Comparison of ENCODE assay signal across 21 mouse cellular contexts in genomic region chr9:115942486-115942885, GRCm38 (mm10). TPM values are rescaled to one million over a fixed set of nuclear protein-coding genes. Genes with fewer than 3 reads are reported as not detected.
A peak's percentile ranks its signal among the peaks of the same experiment; 100 is the strongest.
DNase-seq lines count a peak whose midpoint lies in the region; ATAC-seq and TF ChIP-seq lines count a peak whose summit lies in the region.
"Had no signal": no experiment of that assay in that cellular context is flagged by ENCODE, and none has a peak within 500 bp of the region (broad histone marks: within the 10 kb centered on the region; RNA-seq: fewer than 3 reads in every experiment).

No protein-coding gene starts in this region.

- H3K27ac ChIP-seq in hindbrain, postnatal 0 days, result no peak overlapping the region
- H3K27ac ChIP-seq in hindbrain, embryonic 14.5 days, result no peak overlapping the region
- 0 out of 2 replicates have a peak overlapping the region, but pooled peaks have one; percentile 25 for H3K27ac ChIP-seq in cortical plate, adult 2 months (ENCODE audit: insufficient read depth, low read length)
- no peak overlapping the region for H3K27ac ChIP-seq in midbrain, embryonic 13.5 days
- H3K27ac ChIP-seq: embryonic facial prominence, embryonic 12.5 days; hindbrain, embryonic 12.5 days; kidney, embryonic 15.5 days had no signal

- H3K27me3 ChIP-seq in hindbrain, postnatal 0 days (ENCODE audit: insufficient read depth, low read length), result no peaks in the 10 kb centered on the region
- no peaks in the 10 kb centered on the region for H3K27me3 ChIP-seq in hindbrain, embryonic 14.5 days (ENCODE audit: control insufficient read depth, insufficient read depth, low read length)
- H3K27me3 ChIP-seq in midbrain, embryonic 13.5 days, result 0 out of 2 replicates have a peak, but pooled peaks cover 9% of the 10 kb centered on the region
- H3K27me3 ChIP-seq: embryonic facial prominence, embryonic 12.5 days; hindbrain, embryonic 12.5 days had no signal

- no peak for TF ChIP-seq CTCF in hindbrain, postnatal 0 days (IDR thresholded peaks at IDR 0.05; ENCODE audit: low read depth)
- no peak for TF ChIP-seq CTCF in cortical plate, adult 2 months (IDR thresholded peaks at IDR 0.05; ENCODE audit: extremely low read depth, insufficient read depth, low read length)
- TF ChIP-seq CTCF in lung, adult 2 months (IDR thresholded peaks at IDR 0.05; ENCODE audit: insufficient read depth, low read length), result no peak

- H3K9me3 ChIP-seq in hindbrain, postnatal 0 days (ENCODE audit: low read length), result no peaks in the 10 kb centered on the region
- H3K9me3 ChIP-seq in hindbrain, embryonic 14.5 days (ENCODE audit: control insufficient read depth, low read length), result no peaks in the 10 kb centered on the region
- H3K9me3 ChIP-seq in midbrain, embryonic 13.5 days, result no peaks in the 10 kb centered on the region
- H3K9me3 ChIP-seq: embryonic facial prominence, embryonic 12.5 days; heart, embryonic 10.5 days; hindbrain, embryonic 12.5 days; kidney, embryonic 15.5 days had no signal

- no peak overlapping the region for H3K9ac ChIP-seq in hindbrain, postnatal 0 days (replicated peaks; ENCODE audit: low read length)
- H3K9ac ChIP-seq in hindbrain, embryonic 14.5 days, result no peak overlapping the region
- no peak overlapping the region for H3K9ac ChIP-seq in midbrain, embryonic 13.5 days (replicated peaks)
- H3K9ac ChIP-seq: embryonic facial prominence, embryonic 12.5 days; hindbrain, embryonic 12.5 days; kidney, embryonic 15.5 days had no signal

- no peak overlapping the region for H3K4me3 ChIP-seq in hindbrain, postnatal 0 days (ENCODE audit: low read length)
- no peak overlapping the region for H3K4me3 ChIP-seq in hindbrain, embryonic 14.5 days (replicated peaks; ENCODE audit: low read length)
- no peak overlapping the region for H3K4me3 ChIP-seq in cortical plate, adult 2 months (ENCODE audit: insufficient read depth, low read length)
- no peak overlapping the region for H3K4me3 ChIP-seq in midbrain, embryonic 13.5 days (replicated peaks)
- H3K4me3 ChIP-seq in lung, adult 2 months (replicated peaks; ENCODE audit: extremely low read depth, low read depth, low read length), result no peak overlapping the region
- H3K4me3 ChIP-seq: embryonic facial prominence, embryonic 12.5 days; erythroblast, embryonic 14.5 days; heart, embryonic 10.5 days; hindbrain, embryonic 12.5 days; kidney, embryonic 15.5 days had no signal

- H3K4me1 ChIP-seq in hindbrain, postnatal 0 days (ENCODE audit: insufficient read depth, low read length), result 0 out of 2 replicates have a peak, but pooled peaks cover 11% of the 10 kb centered on the region
- H3K4me1 ChIP-seq in hindbrain, embryonic 14.5 days (replicated peaks; ENCODE audit: control insufficient read depth, insufficient read depth, low read length), result peaks cover 9% of the 10 kb centered on the region; the same call in 1 of the 2 replicates
- peaks cover 3% of the 10 kb centered on the region for H3K4me1 ChIP-seq in cortical plate, adult 2 months (ENCODE audit: control insufficient read depth, insufficient read depth, low read length)
- peaks cover 20% of the 10 kb centered on the region for H3K4me1 ChIP-seq in midbrain, embryonic 13.5 days (replicated peaks)
- H3K4me1 ChIP-seq in lung, adult 2 months (ENCODE audit: control insufficient read depth, insufficient read depth, low read length), result no peaks in the 10 kb centered on the region
- H3K4me1 ChIP-seq: embryonic facial prominence, embryonic 12.5 days had no signal

- ATAC-seq in hindbrain, postnatal 0 days, result no peak
- no peak for ATAC-seq in hindbrain, embryonic 14.5 days (ENCODE audit: low FRiP score)
- peak; percentile 49; the same call in 1 of the 2 replicates for ATAC-seq in midbrain, embryonic 13.5 days
- ATAC-seq: intestine, embryonic 16.5 days had no signal

- peak; percentile 25 for DNase-seq in hindbrain, postnatal 0 days (ENCODE audit: low spot score)
- DNase-seq in hindbrain, embryonic 14.5 days (ENCODE audit: low spot score), result no peak
- DNase-seq in brain, adult 2 months (ENCODE audit: low read depth, low spot score), result peak; percentile 46
- DNase-seq in heart, adult 18-20 months, result no peak
- DNase-seq in urinary bladder, postnatal 10 days (ENCODE audit: low spot score), result no peak
- no peak for DNase-seq in lung, adult 2 months
- DNase-seq: adrenal gland, postnatal 25 days; B cell, adult 2 months; cerebellum, adult 8-10 months; lung, adult 18-20 months; lung, postnatal 36 days; spleen, adult 18-20 months had no signal

- no peak for TF ChIP-seq POLR2A in cortical plate, adult 2 months (IDR thresholded peaks at IDR 0.05; ENCODE audit: extremely low read depth, insufficient read depth, low read length)
- no peak for TF ChIP-seq POLR2A in lung, adult 2 months (IDR thresholded peaks at IDR 0.05; ENCODE audit: borderline replicate concordance, extremely low read depth, low read depth, low read length)

- H3K4me2 ChIP-seq in hindbrain, postnatal 0 days (ENCODE audit: low read depth, low read length), result no peak overlapping the region
- no peak overlapping the region for H3K4me2 ChIP-seq in hindbrain, embryonic 14.5 days (replicated peaks)
- peak overlapping the region; percentile 17; the same call in 1 of the 2 replicates for H3K4me2 ChIP-seq in midbrain, embryonic 13.5 days (replicated peaks)
- H3K4me2 ChIP-seq: embryonic facial prominence, embryonic 12.5 days; hindbrain, embryonic 12.5 days; kidney, embryonic 15.5 days; liver, embryonic 11.5 days had no signal

- H3K36me3 ChIP-seq in hindbrain, postnatal 0 days (ENCODE audit: insufficient read depth, low read length), result no peaks in the 10 kb centered on the region
- H3K36me3 ChIP-seq in hindbrain, embryonic 14.5 days (replicated peaks; ENCODE audit: control insufficient read depth, insufficient read depth), result no peaks in the 10 kb centered on the region
- no peaks in the 10 kb centered on the region for H3K36me3 ChIP-seq in midbrain, embryonic 13.5 days
- H3K36me3 ChIP-seq: embryonic facial prominence, embryonic 12.5 days; heart, embryonic 10.5 days; hindbrain, embryonic 12.5 days; kidney, embryonic 15.5 days had no signal

- WGBS in hindbrain, postnatal 0 days, result 25% methylated on average over 4 of the region's 4 CpGs
- WGBS in hindbrain, embryonic 14.5 days, result 27% methylated on average over 4 of the region's 4 CpGs
- WGBS in midbrain, embryonic 13.5 days, result 16% methylated on average over 4 of the region's 4 CpGs
- WGBS in lung, adult 2 months, result 79% methylated on average over 4 of the region's 4 CpGs

RNA-seq across cellular contexts. Expression of gene Gadl1, which starts 33.2 kb away (rescaled TPM):
- total RNA-seq in hindbrain, postnatal 0 days (2014; rRNA removed), result not detected in 2 replicates
- 0.24 and 0.25 TPM in 2 replicates for polyA plus RNA-seq in hindbrain, postnatal 0 days (2015; fragmentation: Nextera tagmentation; extraction: Ambion mirVana)
- polyA plus RNA-seq in hindbrain, embryonic 14.5 days (2014; fragmentation: Nextera tagmentation; extraction: Ambion mirVana), result 0.16 and 0.23 TPM in 2 replicates
- polyA plus RNA-seq in cortical plate, adult 2 months (2012; rRNA removed), result 0.35 and 0.45 TPM in 2 replicates
- 0.22 and 0.49 TPM in 2 replicates for polyA plus RNA-seq in midbrain, embryonic 13.5 days (2015; fragmentation: Nextera tagmentation; extraction: Ambion mirVana)
- not detected for total RNA-seq in heart, adult 18-20 months (2021)
- 0.05 TPM in 1 of 2 replicates, not detected in the other for polyA plus RNA-seq in lung, adult 2 months (2012; rRNA removed)
- polyA plus RNA-seq: erythroblast, embryonic 14.5 days had no signal

Comparison
In these comparisons a context has a peak if more than half of its experiments do, and no peak if none do; other contexts are left out.
1. DNase-seq: peak in hindbrain, postnatal 0 days (single experiment) and brain, adult 2 months (single experiment); none in hindbrain, embryonic 14.5 days (single experiment), heart, adult 18-20 months (0 of 2), urinary bladder, postnatal 10 days (single experiment) and lung, adult 2 months (single experiment).